Mouse (Mus musculus) liver, embryonic 11.5 days (tissue): Measurements from ENCODE around the gene Foxo1. TPM values are rescaled to one million over a fixed set of nuclear protein-coding genes. Genes with fewer than 3 reads are reported as not detected.

ENCODE experiments used
- ATAC-seq: fragments of 200-750 bp; cut with Nextera tagmentation; replicated peaks from 2 replicates; pipeline ENCODE4 v1.8.0; 2017; ENCODE audit warnings: moderate number of reproducible peaks, mild to moderate bottlenecking, moderate TSS enrichment, moderate library complexity; ENCODE audit not compliant: low FRiP score
- DNase-seq: peaks from one replicate; pipeline ENCODE4 v3.0.0-alpha.2; 2017; ENCODE audit warnings: low spot score
- H3K27ac ChIP-seq: fragments of 300-500 bp; sonication (generic); 2 replicates; pipeline ENCODE4 v1.5.1; 2014; ENCODE audit warnings: mild to moderate bottlenecking, low read depth, low read length, control low read depth
- H3K27me3 ChIP-seq: fragments of 300-500 bp; sonication (generic); replicated peaks from 2 replicates; pipeline ENCODE4 v1.6.1; 2014; ENCODE audit warnings: low read length, mixed read lengths; ENCODE audit not compliant: control insufficient read depth, insufficient read depth
- H3K36me3 ChIP-seq: fragments of 300-500 bp; sonication (generic); 2 replicates; pipeline ENCODE4 v1.6.1; 2014; ENCODE audit warnings: mild to moderate bottlenecking, low read length, moderate library complexity, mixed read lengths; ENCODE audit not compliant: control insufficient read depth, insufficient read depth
- H3K4me1 ChIP-seq: fragments of 300-500 bp; sonication (generic); replicated peaks from 2 replicates; pipeline ENCODE4 v1.6.1; 2014; ENCODE audit warnings: low read length, mixed read lengths; ENCODE audit not compliant: control insufficient read depth, insufficient read depth
- H3K4me2 ChIP-seq: fragments of 300-500 bp; sonication (generic); 2 replicates; pipeline ENCODE4 v1.6.1; 2014; ENCODE audit warnings: mild to moderate bottlenecking, control low read depth, moderate library complexity
- H3K4me3 ChIP-seq: fragments of 300-500 bp; sonication (generic); 2 replicates; pipeline ENCODE4 v1.5.1; 2014; ENCODE audit warnings: low read depth, low read length, control low read depth
- H3K9ac ChIP-seq: fragments of 300-500 bp; sonication (generic); 2 replicates; pipeline ENCODE4 v1.6.1; 2014; ENCODE audit warnings: low read depth, low read length, control low read depth
- H3K9me3 ChIP-seq: fragments of 300-500 bp; sonication (generic); 2 replicates; pipeline ENCODE4 v1.6.1; 2016; ENCODE audit warnings: low read length, inconsistent platforms, mixed read lengths; ENCODE audit not compliant: control insufficient read depth
- WGBS: fragments of 180-500 bp; shearing (Covaris S2); extraction: QIAGEN DNeasy Blood & Tissue Kit; methylation state at CpG from one replicate; pipeline ENCODE4 v1.1.7; 2014; 5-methylcytosine and 5-hydroxymethylcytosine counted together
- polyA plus RNA-seq: library from polyadenylated mRNA; unstranded; fragments of >200 nt; fragmentation: Nextera tagmentation; extraction: Ambion mirVana; gene quantifications from 2 replicates; pipeline ENCODE4 v1.2.1, GENCODE M21; 2014

Gene Foxo1
- polyA plus RNA-seq, 1 experiment from 2014 or later: 3.6 TPM

- no peak overlapping the region for H3K9ac ChIP-seq
- no peaks in the 10 kb centered on the region for H3K36me3 ChIP-seq
- no peaks in the 10 kb centered on the region for H3K9me3 ChIP-seq
- H3K4me3 ChIP-seq: no peak overlapping the region
- WGBS: 70% methylated on average over 8 of the region's 8 CpGs
- H3K4me1 ChIP-seq: peaks cover 6% of the 10 kb centered on the region; the same call in 1 of the 2 replicates
- DNase-seq: no peak
- no peak for ATAC-seq
- no peak overlapping the region for H3K27ac ChIP-seq
- no peak overlapping the region for H3K4me2 ChIP-seq
- no peaks in the 10 kb centered on the region for H3K27me3 ChIP-seq
Measured at GRCm38 (mm10) chr3:52272376-52272865, 4.3 kb downstream of the Foxo1 start.

GRCm38 (mm10) chr3:52274475-52274874, 6.3 kb downstream of the Foxo1 start:
- DNase-seq (no peak), ATAC-seq (no peak)
- Histone ChIP-seq H3K9ac (no peak overlapping the region), H3K36me3 (no peaks in the 10 kb centered on the region), H3K9me3 (no peaks in the 10 kb centered on the region), H3K4me1 (0 out of 2 replicates have a peak, but pooled peaks cover 3% of the 10 kb centered on the region), H3K27ac (no peak overlapping the region), H3K4me3 (no peak overlapping the region), H3K27me3 (no peaks in the 10 kb centered on the region), H3K4me2 (no peak overlapping the region)

GRCm38 (mm10) chr3:52275037-52275555, 7.0 kb downstream of the Foxo1 start:
- WGBS: 84% methylated on average over 9 of the region's 9 CpGs
- ATAC-seq (no peak), DNase-seq (no peak)
- Histone ChIP-seq H3K27ac (no peak overlapping the region), H3K9ac (no peak overlapping the region), H3K9me3 (no peaks in the 10 kb centered on the region), H3K36me3 (no peaks in the 10 kb centered on the region), H3K4me1 (0 out of 2 replicates have a peak, but pooled peaks cover 3% of the 10 kb centered on the region), H3K4me2 (no peak overlapping the region), H3K4me3 (no peak overlapping the region), H3K27me3 (no peaks in the 10 kb centered on the region)

GRCm38 (mm10) chr3:52280681-52281080, 12.5 kb downstream of the Foxo1 start:
- Histone ChIP-seq H3K27me3 (no peaks in the 10 kb centered on the region), H3K36me3 (no peaks in the 10 kb centered on the region), H3K27ac (no peak overlapping the region), H3K4me2 (no peak overlapping the region), H3K9ac (no peak overlapping the region), H3K4me1 (no peaks in the 10 kb centered on the region), H3K9me3 (no peaks in the 10 kb centered on the region), H3K4me3 (no peak overlapping the region)
- no peak for DNase-seq
- WGBS: 86% methylated on average over 1 of the region's 1 CpGs
- no peak for ATAC-seq

GRCm38 (mm10) chr3:52281882-52282281, 13.7 kb downstream of the Foxo1 start:
- no peaks in the 10 kb centered on the region for H3K27me3 ChIP-seq
- no peak overlapping the region for H3K27ac ChIP-seq
- H3K9me3 ChIP-seq: no peaks in the 10 kb centered on the region
- H3K4me3 ChIP-seq: no peak overlapping the region
- H3K4me2 ChIP-seq: no peak overlapping the region
- 72% methylated on average over 3 of the region's 3 CpGs for WGBS
- H3K36me3 ChIP-seq: no peaks in the 10 kb centered on the region
- ATAC-seq: no peak
- no peak overlapping the region for H3K9ac ChIP-seq
- no peak for DNase-seq
- no peaks in the 10 kb centered on the region for H3K4me1 ChIP-seq

- Histone ChIP-seq H3K9me3 (no peaks in the 10 kb centered on the region), H3K9ac (no peak overlapping the region), H3K4me2 (no peak overlapping the region), H3K36me3 (no peaks in the 10 kb centered on the region), H3K27me3 (no peaks in the 10 kb centered on the region), H3K4me3 (no peak overlapping the region), H3K4me1 (no peaks in the 10 kb centered on the region), H3K27ac (no peak overlapping the region)
- WGBS: 65% methylated on average over 2 of the region's 2 CpGs
- DNase-seq: no peak
- no peak for ATAC-seq
Measured at GRCm38 (mm10) chr3:52282369-52282768, 14.2 kb downstream of the Foxo1 start.

- no peaks in the 10 kb centered on the region for H3K4me1 ChIP-seq
- H3K9me3 ChIP-seq: no peaks in the 10 kb centered on the region
- H3K36me3 ChIP-seq: no peaks in the 10 kb centered on the region
- H3K4me3 ChIP-seq: no peak overlapping the region
- 82% methylated on average over 6 of the region's 6 CpGs for WGBS
- H3K4me2 ChIP-seq: no peak overlapping the region
- no peaks in the 10 kb centered on the region for H3K27me3 ChIP-seq
- no peak overlapping the region for H3K9ac ChIP-seq
- DNase-seq (no peak), ATAC-seq (no peak)
- no peak overlapping the region for H3K27ac ChIP-seq
Measured at GRCm38 (mm10) chr3:52283521-52283920, 15.4 kb downstream of the Foxo1 start.

- WGBS: 76% methylated on average over 2 of the region's 2 CpGs
- peaks cover 16% of the 10 kb centered on the region for H3K4me1 ChIP-seq
- no peak overlapping the region for H3K4me2 ChIP-seq
- H3K4me3 ChIP-seq: no peak overlapping the region
- DNase-seq (no peak), ATAC-seq (no peak)
- no peak overlapping the region for H3K27ac ChIP-seq
- no peaks in the 10 kb centered on the region for H3K27me3 ChIP-seq
- H3K36me3 ChIP-seq: no peaks in the 10 kb centered on the region
- no peaks in the 10 kb centered on the region for H3K9me3 ChIP-seq
- no peak overlapping the region for H3K9ac ChIP-seq
Measured at GRCm38 (mm10) chr3:52290811-52291210, 22.7 kb downstream of the Foxo1 start.

- no peaks in the 10 kb centered on the region for H3K9me3 ChIP-seq
- H3K27ac ChIP-seq: no peak overlapping the region
- H3K36me3 ChIP-seq: no peaks in the 10 kb centered on the region
- H3K4me3 ChIP-seq: no peak overlapping the region
- no peak for ATAC-seq
- peaks cover 30% of the 10 kb centered on the region for H3K4me1 ChIP-seq
- H3K9ac ChIP-seq: no peak overlapping the region
- peak overlapping the region; percentile 20; the same call in 1 of the 2 replicates for H3K4me2 ChIP-seq
- no peak for DNase-seq
- no peaks in the 10 kb centered on the region for H3K27me3 ChIP-seq
- 58% methylated on average over 7 of the region's 7 CpGs for WGBS
Measured at GRCm38 (mm10) chr3:52292498-52292897, 24.4 kb downstream of the Foxo1 start.
